Mouse (Mus musculus): ENCODE data around the gene Traip. TPM values are rescaled to one million over a fixed set of nuclear protein-coding genes. Genes with fewer than 3 reads are reported as not detected.

Gene Traip
- 10 to 100 TPM in 1 of 2 experiments, 1 to 10 TPM in 1; 7.8 to 16.5 TPM for total RNA-seq (2021)

DNA sequence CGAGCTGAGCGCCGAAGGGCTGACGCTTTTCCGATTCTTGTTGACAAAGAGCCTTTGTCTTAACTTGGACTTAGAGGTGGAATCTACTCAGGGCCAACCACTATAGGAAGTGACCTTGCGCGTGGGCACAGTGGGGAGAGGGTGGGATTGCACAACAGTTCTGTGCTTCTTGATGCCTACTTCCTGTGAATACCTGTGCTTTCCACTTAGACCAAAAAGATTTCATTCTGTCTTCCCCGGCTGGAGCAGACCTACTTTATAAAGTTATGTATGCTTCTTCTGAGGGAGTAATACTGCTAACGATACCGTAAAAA, at the start of gene Traip:
Gene Traip, plus strand, starts transcription at position 215 of the 314 bp plus-strand sequence.
- intact Hi-C loops (cut with DNase I): no loop called here

DNA sequence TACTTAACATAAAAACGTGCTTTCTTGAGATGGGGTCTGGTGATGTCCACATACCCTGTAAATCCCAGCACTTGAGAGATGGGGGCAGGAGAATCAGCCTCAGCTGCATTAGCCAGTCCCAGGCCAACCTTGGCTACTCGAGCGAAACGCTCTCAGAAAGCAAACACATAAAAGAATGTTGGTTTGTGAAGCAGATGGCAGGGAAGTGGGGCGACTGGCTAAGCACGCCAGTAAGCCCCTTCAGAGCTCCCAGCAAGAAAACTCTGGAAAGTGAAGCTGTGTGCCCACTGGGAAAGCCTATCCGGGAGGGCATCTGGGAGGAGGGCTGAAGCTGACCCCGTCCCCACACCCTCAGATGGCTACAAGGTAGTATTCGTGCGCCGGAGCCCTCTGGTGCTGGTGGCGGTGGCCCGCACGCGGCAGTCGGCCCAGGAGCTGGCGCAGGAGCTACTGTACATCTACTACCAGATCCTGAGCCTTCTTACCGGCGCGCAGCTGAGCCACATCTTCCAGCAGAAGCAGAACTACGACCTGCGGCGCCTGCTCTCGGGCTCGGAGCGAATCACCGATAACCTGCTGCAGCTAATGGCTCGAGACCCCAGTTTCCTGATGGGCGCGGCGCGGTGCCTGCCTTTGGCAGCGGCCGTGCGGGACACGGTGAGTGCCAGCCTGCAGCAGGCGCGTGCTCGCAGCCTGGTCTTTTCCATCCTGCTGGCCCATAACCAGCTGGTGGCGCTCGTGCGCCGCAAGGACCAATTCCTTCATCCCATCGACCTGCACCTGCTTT, 48.9 kb upstream of the Traip start:
- intact Hi-C loops (cut with DNase I): loop anchor here (5.0 kb wide), 2 partner anchors 146 to 166 kb away; partner anchors contain the start of gene Gmppb
- peak; percentile 81 to 84 for DNase-seq (ENCODE audit: low spot score in 2 of 2)

More for the DNA sequence above, at the start of gene Traip:
- DNase-seq (ENCODE audit: low spot score in 2 of 2): no peak

DNA sequence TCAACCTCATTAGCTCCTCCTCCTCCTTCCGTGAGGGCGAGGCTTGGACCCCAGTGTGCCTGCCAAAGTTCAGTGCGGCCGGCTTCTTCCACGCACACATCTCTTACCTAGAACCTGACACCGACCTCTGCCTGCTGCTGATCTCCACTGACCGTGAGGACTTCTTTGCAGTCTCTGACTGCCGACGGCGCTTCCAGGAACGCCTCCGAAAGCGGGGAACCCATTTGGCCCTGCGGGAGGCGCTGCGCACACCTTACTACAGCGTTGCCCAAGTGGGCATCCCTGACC, 48.4 kb upstream of the Traip start:
- DNase-seq (ENCODE audit: low spot score in 2 of 2): no peak
- intact Hi-C loops (cut with DNase I): loop anchor here (5.0 kb wide), 2 partner anchors 146 to 166 kb away; partner anchors contain the start of gene Gmppb

DNA sequence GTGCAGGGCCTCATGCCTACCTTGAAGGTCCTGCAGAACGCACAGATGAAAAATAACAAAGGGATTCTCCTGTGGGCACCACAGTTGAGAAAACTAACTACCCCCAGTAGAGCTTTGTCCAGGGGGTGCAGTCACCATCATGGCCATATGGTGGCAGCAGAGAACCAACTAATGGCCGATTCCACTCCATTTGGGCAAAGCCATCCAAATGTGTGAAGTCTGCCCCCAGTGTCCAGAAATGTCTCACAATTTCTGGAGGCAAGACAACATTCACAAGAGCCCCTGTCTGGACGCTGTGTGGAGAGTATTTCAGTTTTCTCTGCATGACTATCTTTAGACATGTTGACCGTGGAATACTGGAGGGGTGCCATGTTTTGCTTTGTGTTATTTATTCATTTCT, 45.2 kb upstream of the Traip start:
- intact Hi-C loops (cut with DNase I): loop anchor here (1.0 to 5.0 kb wide), 3 partner anchors 58 to 163 kb away; partner anchors contain the start of gene Gmppb

DNA sequence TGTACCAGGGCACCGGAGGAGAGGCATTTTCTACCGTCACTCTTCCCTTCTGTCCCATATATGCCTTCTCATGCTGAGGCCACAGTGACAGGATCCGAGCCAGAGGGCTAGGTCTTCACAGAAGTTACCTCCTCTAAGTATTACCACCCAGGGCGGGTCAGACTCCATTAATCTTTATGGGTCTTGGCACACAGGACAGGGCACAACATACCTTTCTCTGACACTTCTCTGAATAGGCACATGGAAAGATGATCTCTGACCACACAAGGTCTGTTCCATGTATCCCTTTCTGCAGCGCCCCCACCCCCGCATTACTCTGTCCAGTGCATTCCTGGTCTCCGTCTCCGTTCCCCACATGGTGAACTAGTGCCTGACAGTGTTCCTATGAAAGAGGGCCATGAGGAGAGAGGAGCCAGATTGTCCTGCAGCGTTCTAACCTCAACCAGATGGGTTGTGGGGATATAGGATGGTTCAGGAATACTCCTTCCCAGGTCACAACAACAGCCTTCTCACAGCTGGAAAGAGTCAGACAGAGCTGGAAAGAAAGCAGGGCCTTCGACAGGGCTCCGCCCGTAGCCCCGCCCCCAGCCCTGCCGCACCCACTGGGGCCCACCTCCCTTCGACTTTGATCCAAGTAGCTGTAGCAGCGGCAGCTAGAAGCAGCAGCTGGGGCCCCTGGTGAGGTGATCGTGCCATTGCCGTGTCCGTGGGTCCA, 43.5 kb upstream of the Traip start, which contains the start of gene Mst1r:
Gene Mst1r, plus strand, starts transcription at position 622 of the 715 bp plus-strand sequence.
- intact Hi-C loops (cut with DNase I): no loop called here
- no peak for DNase-seq (ENCODE audit: low spot score in 2 of 2)

More for the DNA sequence above, 45.2 kb upstream of the Traip start:
- peak; percentile 82 to 86 for DNase-seq (ENCODE audit: low spot score in 2 of 2)

DNA sequence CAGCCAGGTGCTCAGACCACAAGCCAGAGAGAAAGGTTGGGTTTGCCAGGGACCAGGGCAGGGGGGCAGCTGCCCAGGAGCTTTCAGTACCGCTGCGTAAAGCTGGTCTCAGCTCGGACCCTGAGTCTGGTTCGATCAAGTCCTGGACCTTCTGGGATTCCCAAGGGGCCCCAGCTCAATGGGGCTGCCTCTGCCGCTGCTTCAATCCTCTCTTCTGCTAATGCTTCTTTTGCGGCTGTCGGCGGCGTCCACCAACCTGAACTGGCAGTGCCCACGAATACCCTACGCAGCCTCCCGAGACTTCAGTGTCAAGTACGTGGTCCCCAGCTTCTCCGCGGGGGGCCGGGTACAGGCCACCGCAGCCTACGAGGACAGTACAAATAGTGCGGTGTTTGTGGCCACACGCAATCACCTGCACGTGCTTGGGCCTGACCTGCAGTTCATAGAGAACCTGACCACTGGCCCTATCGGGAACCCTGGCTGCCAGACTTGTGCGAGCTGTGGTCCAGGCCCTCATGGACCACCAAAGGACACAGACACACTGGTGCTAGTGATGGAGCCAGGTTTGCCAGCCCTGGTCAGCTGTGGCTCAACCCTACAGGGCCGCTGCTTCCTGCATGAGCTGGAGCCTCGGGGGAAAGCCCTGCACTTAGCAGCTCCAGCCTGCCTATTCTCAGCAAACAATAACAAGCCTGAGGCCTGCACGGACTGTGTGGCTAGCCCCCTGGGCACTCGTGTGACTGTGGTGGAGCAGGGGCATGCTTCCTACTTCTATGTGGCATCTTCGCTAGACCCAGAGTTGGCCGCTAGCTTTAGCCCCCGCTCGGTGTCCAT, 42.8 kb upstream of the Traip start:
- intact Hi-C loops (cut with DNase I): no loop called here
- no peak for DNase-seq (ENCODE audit: low spot score in 2 of 2)

DNA sequence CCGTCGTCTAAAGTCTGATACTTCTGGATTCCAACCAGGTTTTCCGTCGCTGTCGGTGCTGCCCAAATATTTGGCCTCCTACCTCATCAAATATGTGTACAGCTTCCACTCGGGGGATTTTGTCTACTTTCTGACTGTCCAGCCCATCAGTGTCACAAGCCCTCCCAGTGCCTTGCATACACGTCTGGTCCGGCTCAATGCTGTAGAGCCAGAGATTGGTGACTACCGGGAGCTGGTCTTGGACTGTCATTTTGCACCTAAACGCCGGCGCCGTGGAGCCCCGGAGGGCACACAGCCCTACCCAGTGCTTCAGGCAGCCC, 42.2 kb upstream of the Traip start:
- intact Hi-C loops (cut with DNase I): no loop called here
- no peak for DNase-seq (ENCODE audit: low spot score in 2 of 2)

DNA sequence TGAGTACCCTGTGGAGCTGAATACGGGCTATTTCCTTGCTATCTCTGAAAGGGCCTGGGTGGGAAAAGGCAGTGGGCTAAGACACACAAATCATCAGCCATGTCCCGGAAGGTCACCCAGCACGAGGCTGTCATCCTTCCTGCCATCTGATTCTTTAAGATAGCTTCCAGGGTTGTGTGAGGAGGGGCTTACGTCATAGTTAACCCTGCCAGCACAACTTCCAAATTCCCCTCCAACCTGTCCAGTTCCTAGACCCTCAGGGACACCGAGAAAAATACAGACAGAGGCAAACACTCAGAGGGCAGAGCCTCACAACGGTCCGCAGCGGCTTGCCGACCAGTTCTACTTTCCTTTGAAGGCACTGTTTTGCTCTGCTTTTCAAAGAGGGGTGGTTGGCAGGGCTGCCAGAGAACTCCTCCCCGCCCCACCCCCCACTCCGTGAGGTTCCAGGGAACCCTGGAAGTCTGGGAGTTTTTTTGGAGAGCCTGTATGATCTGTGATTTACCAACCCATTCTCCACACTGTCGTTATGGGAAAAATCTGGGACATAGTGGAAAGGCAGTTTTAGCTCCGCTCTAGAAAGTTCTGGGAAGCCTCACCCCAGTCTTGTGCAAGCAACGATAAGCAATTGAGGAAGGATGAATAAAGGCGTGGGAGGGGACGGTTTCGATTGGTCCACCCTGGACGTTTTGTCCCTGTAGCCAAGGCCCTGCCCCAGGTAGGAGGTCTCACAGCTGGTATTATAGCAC, 41.4 kb upstream of the Traip start:
- DNase-seq (ENCODE audit: low spot score in 2 of 2): no peak
- intact Hi-C loops (cut with DNase I): no loop called here

DNA sequence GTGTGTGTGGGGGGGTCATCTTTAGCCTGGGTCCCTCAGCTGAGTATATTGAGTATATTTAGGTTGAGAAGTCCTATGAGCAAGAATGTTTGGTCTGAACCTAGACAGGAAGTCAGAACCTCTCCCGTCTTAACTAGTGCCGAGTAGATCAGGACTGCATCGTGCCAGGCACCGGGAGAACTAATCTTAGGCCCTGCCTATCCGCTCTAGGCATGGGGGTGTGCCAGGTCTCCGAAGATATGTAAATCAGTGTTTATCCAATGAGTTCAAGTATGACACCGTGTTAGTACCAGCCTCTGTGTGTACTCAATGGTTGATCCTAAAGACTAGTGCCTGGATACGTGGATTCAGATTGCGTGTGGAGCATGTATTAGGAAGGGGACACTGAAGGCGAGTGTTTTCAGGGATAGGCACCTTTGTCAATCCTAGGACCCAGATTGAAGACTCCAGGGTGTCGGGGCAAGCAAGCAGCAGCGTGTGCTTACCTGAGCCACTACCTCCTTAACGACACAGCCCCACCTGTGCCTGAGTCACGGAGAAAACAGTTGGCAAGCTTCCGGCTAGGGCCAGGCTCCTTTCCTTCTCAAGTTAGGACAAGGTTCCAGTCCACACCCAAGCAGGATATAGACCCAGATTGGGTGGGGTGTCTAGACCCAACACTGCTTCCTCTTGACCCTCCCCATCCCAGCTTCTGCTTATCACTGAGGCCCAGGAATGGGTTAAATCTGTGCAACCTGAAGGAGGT, 39.7 kb upstream of the Traip start:
- DNase-seq (ENCODE audit: low spot score in 2 of 2): no peak
- intact Hi-C loops (cut with DNase I): no loop called here

DNA sequence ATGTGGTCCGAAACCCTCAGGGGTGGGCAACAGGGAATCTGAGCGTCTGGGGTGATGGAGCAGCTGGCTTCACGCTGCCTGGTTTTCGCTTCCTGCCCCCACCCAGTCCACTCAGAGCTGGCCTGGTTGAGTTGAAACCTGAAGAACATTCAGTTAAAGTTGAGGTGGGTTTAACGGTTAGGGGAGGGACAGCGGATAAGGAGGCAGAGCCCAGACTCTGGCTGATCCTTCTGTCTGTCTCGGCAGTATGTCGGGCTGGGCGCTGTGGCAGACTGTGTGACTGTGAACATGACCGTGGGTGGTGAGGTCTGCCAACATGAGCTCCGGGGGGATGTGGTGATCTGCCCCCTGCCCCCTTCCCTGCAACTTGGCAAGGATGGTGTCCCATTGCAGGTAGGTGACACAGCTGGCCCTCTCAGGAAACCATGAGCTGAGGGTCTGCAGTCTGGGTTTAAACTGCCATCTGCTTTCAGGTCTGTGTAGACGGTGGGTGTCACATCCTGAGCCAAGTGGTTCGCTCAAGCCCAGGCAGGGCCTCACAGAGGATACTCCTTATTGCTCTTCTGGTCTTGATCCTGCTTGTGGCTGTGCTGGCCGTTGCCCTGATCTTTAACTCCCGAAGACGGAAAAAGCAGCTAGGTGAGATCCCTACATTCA, 35.0 kb upstream of the Traip start:
- intact Hi-C loops (cut with DNase I): no loop called here
- DNase-seq (ENCODE audit: low spot score in 2 of 2): no peak

DNA sequence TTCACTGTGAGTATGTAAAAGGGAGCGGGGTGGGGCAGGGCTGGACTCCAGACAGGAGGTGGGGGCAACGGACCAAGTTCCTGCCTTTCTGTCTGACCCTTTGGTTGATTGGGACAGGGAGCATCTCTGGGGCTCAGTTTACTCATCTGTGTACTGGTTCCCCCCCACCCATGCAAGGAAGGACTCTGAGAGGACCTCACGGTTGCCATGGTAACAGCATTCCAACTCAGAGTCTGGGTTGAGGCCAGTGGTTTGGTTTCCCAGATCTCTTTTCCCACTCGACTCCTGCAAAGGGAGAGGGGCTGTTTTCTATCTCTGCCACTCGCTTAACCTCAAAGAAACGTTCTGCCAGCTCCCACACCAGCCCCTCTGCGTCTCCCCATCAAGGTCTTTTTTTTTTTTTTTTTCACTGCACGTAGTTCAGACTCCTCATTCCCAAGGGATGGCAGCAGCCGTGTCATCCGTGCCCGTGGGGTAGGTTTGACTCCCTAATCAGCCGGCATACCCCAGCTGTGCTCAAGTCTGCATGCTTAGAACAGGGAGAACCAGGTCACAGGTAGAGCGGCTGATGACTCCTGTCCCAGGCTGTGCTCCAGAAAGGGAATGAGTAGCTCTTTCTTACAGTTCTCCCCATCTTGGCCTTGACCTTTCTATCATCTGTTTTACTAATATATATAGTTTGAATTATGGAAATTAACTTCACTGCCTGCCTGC, 31.9 kb upstream of the Traip start:
- intact Hi-C loops (cut with DNase I): no loop called here
- peak in 1 of 2 experiments; percentile 42 for DNase-seq (ENCODE audit: low spot score in 2 of 2)

DNA sequence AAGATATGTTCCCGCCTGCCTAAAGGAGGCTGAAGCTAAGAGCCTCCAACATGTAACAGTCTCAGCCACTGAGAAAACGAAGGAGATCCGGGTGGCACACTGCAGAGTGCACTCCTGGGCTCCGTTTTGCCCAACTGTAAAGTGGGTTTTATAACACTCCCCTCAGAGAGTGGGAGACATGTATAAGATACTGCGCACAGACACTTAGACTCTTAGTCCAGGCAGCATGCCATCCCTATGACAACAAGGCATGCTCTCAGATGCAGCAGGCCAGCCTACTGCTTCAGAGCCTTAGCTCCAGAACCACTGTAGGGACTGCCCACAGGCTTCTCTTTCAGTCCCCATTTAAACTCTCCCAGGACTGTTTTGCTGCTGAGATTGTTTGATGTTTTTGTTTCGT, 31.1 kb upstream of the Traip start:
- DNase-seq (ENCODE audit: low spot score in 2 of 2): peak in 1 of 2 experiments; percentile 35
- intact Hi-C loops (cut with DNase I): no loop called here

DNA sequence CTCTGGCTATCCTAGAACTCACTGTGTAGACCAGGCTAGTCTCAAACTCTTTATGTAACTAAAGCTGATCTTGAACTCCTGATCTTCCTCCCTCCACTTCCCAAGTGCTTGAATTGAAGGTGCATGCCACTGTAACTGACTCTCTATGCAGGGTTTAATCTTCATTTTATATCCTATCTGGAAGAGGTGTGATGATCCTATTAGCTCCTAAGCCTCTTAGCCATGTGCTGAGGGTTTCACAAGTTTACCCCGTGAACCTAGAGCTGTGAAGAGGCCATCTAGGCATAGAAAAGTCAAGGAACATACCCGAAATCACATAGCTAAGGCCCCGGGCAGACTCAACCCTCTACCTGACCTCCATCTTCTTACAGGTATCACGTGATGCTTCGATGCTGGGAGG, 30.5 kb upstream of the Traip start:
- no peak for DNase-seq (ENCODE audit: low spot score in 2 of 2)
- intact Hi-C loops (cut with DNase I): no loop called here

DNA sequence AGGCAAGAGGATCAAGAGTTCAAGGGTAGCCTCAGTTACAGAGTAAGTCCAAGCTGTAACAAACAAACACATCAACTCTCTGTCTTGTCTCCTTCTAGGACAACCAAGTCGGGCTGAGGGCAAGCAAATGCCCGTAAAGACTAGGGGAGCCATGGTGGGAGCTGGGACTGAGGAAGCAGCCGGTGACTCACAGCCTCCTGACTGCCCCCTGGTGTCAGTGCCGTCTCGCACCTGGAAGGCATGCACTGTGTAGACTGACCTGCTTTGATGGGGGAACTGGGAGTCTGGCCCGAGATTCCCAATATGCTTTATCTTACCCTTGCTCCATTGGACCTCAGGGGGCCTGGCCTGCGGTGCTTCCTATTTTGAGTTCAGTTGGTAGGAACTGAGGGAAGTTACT, 26.9 kb upstream of the Traip start:
- intact Hi-C loops (cut with DNase I): no loop called here
- DNase-seq (ENCODE audit: low spot score in 2 of 2): no peak

DNA sequence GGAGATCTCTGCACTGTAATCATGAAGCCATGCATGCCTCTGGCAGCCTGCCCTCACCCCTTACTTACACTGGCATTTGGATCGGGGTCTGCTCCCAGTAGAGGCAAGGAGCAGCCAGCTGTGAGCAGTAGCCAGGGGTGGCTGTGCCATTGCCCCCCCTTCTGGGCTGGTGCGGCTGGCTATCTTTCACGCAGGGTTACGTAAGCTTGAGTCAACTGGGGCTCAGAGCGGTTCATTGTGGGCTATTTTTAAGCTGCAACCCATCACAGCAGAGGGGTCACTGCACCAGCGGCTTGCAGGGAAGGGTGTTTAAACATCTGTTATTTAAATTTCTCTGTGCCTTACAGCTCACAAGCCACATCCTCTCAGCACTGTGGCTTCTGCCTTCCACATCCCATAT, 26.0 kb upstream of the Traip start:
- DNase-seq (ENCODE audit: low spot score in 2 of 2): no peak
- intact Hi-C loops (cut with DNase I): no loop called here

DNA sequence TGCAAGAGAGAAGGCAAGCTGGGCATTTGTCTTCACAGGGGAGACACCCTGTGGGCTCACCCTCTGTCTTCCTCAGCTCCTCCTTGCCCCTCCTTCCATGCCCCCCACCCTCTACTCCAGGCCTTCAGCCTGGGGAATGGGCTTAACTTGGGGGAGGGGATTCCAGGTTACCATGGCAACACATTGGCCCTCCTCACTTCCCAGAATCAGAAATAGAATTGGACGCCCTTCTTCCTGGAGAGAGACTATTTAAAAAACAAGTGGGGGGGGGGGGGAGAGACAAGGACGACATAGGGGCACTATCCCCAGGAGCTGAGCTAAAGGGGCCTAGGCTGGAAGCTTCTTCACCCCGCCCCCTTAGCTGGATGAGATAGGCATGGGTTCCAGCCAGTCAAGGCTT, 24.7 kb upstream of the Traip start:
- no peak for DNase-seq (ENCODE audit: low spot score in 2 of 2)
- intact Hi-C loops (cut with DNase I): no loop called here

DNA sequence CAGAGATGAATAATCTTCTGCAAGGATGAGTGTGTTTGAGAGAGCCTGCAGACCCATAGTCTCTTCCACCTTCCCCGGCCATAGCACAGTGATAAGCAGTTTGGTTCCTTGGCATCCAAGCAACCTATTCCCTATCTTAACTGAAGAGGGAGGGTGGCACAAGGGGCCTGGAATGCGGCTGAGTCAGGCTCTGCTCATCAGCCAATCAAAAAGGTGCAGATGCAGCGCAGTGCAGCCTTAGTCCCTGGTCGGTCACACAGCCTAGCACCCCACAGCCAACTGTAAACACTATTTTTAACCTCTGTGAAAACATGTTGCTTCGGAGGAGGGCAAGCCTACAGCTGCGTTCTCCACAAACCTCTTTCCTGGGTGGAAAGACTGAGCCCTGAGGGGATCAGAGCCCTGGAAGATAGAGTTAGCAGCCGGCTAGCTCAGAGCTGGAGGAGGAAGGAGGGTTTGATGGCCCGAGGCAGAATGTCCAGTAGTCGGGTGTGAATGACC, 23.0 kb upstream of the Traip start:
- DNase-seq (ENCODE audit: low spot score in 2 of 2): no peak
- intact Hi-C loops (cut with DNase I): no loop called here

DNA sequence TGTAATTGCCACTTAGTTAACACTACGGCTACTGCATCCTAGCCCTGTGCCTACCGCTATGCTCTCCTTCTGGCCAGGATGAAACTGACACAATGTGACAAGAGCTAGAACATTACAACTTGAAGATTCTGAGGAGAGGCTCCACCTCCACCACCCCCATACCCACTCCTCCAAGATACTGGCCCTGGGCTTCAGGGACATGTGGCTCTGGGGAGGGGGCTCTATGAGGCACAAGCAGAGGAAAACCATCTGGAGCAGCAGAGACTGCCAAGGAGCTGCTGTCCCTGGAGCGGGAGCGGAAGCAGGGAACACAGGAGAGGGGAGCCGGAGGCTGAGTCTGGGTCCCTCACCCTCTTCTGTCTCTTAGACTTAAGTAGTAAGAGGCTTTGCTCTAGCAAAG, 22.2 kb upstream of the Traip start:
- intact Hi-C loops (cut with DNase I): no loop called here
- DNase-seq (ENCODE audit: low spot score in 2 of 2): no peak
